Mouse (Mus musculus): ENCODE measurements at regions not wholly inside any gene's neighbourhood (a gene's known extent, or its start where the extent isn't known, plus 50 kb on each side); places are given as distances from the start of the nearest gene placed in this dataset.
A peak's percentile ranks its signal among the peaks of the same experiment; 100 is the strongest.
"Not testable (repeated sequence)": the region's sequence is repeated elsewhere in the genome, so short reads cannot be mapped to it uniquely, and the experiment has no call there.

GRCm38 (mm10) chr19:19777891-19778290, 612.9 kb downstream of the Anxa1 start:
- peak; percentile 72 to 75 for DNase-seq (ENCODE audit: extremely low spot score in 1 of 2, low spot score in 1 of 2)

- DNase-seq (ENCODE audit: extremely low spot score in 1 of 2, low spot score in 1 of 2): no peak
Measured at GRCm38 (mm10) chr19:19770990-19771389, 619.8 kb downstream of the Anxa1 start.

- DNase-seq (ENCODE audit: extremely low spot score in 1 of 2, low spot score in 1 of 2): not testable (repeated sequence)
Measured at GRCm38 (mm10) chr19:19750069-19750599, 639.1 kb upstream of the Rorb start.

- DNase-seq (ENCODE audit: extremely low spot score in 1 of 2, low spot score in 1 of 2): no peak
Measured at GRCm38 (mm10) chr19:19747821-19748488, 637.0 kb upstream of the Rorb start.

- DNase-seq (ENCODE audit: extremely low spot score in 1 of 2, low spot score in 1 of 2): peak in 1 of 2 experiments; percentile 5
Measured at GRCm38 (mm10) chr19:19719939-19720338, 608.9 kb upstream of the Rorb start.

Measured in frontal cortex, adult 2 months (tissue).